Mouse (Mus musculus) forebrain, embryonic 15.5 days (tissue): Measurements from ENCODE around the gene Cabp4. TPM values are rescaled to one million over a fixed set of nuclear protein-coding genes. Genes with fewer than 3 reads are reported as not detected.

ENCODE experiments used
- ATAC-seq: fragments of 200-750 bp; cut with Nextera tagmentation; replicated peaks from 2 replicates; pipeline ENCODE4 v1.8.0; 2017; ENCODE audit warnings: mild to moderate bottlenecking, moderate TSS enrichment, moderate library complexity
- H3K27ac ChIP-seq: fragments of 300-500 bp; sonication (generic); replicated peaks from 2 replicates; pipeline ENCODE4 v1.5.1; 2015; ENCODE audit warnings: mild to moderate bottlenecking, inconsistent platforms
- H3K27me3 ChIP-seq: fragments of 300-500 bp; sonication (generic); 2 replicates; pipeline ENCODE4 v1.6.1; 2015; ENCODE audit warnings: inconsistent platforms
- H3K36me3 ChIP-seq: fragments of 300-500 bp; sonication (generic); 2 replicates; pipeline ENCODE4 v1.6.1; 2015; ENCODE audit warnings: mild to moderate bottlenecking, inconsistent platforms
- H3K4me1 ChIP-seq: fragments of 300-500 bp; sonication (generic); 2 replicates; pipeline ENCODE4 v1.6.1; 2015; ENCODE audit warnings: inconsistent platforms
- H3K4me2 ChIP-seq: fragments of 300-500 bp; sonication (generic); replicated peaks from 2 replicates; pipeline ENCODE4 v1.6.1; 2015; ENCODE audit warnings: mild to moderate bottlenecking, inconsistent platforms
- H3K4me3 ChIP-seq: fragments of 300-500 bp; sonication (generic); 2 replicates; pipeline ENCODE4 v1.5.1; 2015; ENCODE audit warnings: mild to moderate bottlenecking, inconsistent platforms
- H3K9ac ChIP-seq: fragments of 300-500 bp; sonication (generic); replicated peaks from 2 replicates; pipeline ENCODE4 v1.6.1; 2015; ENCODE audit warnings: mild to moderate bottlenecking, inconsistent platforms
- H3K9me3 ChIP-seq: fragments of 300-500 bp; sonication (generic); 2 replicates; pipeline ENCODE4 v1.6.1; 2016; ENCODE audit warnings: inconsistent platforms
- WGBS: fragments of 180-500 bp; shearing (Covaris S2); methylation state at CpG from one replicate; pipeline ENCODE4 v1.1.7; 2015; ENCODE audit warnings: mixed read lengths; 5-methylcytosine and 5-hydroxymethylcytosine counted together
- polyA plus RNA-seq: library from polyadenylated mRNA; unstranded; fragments of >200 nt; fragmentation: Nextera tagmentation; extraction: Ambion mirVana; gene quantifications from 2 replicates; pipeline ENCODE4 v1.2.1, GENCODE M21; 2015

Cabp4 gene
- polyA plus RNA-seq, 1 experiment from 2014 or later: 0.15 TPM

- Histone ChIP-seq H3K4me2 (0 out of 2 replicates have a peak overlapping the region, but pooled peaks have one; percentile 65), H3K27me3 (no peaks in the 10 kb centered on the region), H3K4me3 (no peak overlapping the region)
Observed at GRCm38 (mm10) chr19:4149764-4150461, 6.1 kb upstream of the Cabp4 start.

GRCm38 (mm10) chr19:4149283-4149682 is 5.5 kb upstream of the Cabp4 start:
- WGBS: 90% methylated on average over 11 of the region's 11 CpGs
- H3K27ac ChIP-seq: no peak overlapping the region
- no peak for ATAC-seq

More at GRCm38 (mm10) chr19:4149764-4150461, 6.1 kb upstream of the Cabp4 start:
- WGBS: 92% methylated on average over 17 of the region's 17 CpGs
- Histone ChIP-seq H3K27ac (no peak overlapping the region), H3K4me1 (peaks cover 24% of the 10 kb centered on the region), H3K9ac (no peak overlapping the region), H3K9me3 (no peaks in the 10 kb centered on the region), H3K36me3 (peaks cover 6% of the 10 kb centered on the region)
- ATAC-seq: no peak

GRCm38 (mm10) chr19:4148819-4149218 is 5.0 kb upstream of the Cabp4 start:
- peak overlapping the region; percentile 70 for H3K4me3 ChIP-seq
- no peaks in the 10 kb centered on the region for H3K9me3 ChIP-seq
- H3K27ac ChIP-seq: peak overlapping the region; percentile 53
- no peaks in the 10 kb centered on the region for H3K27me3 ChIP-seq
- H3K4me2 ChIP-seq: peak overlapping the region; percentile 65
- ATAC-seq: peak; percentile 15
- 4% methylated on average over 8 of the region's 8 CpGs for WGBS
- H3K9ac ChIP-seq: peak overlapping the region; percentile 68
- H3K36me3 ChIP-seq: peaks cover 6% of the 10 kb centered on the region
- peaks cover 24% of the 10 kb centered on the region for H3K4me1 ChIP-seq

More at GRCm38 (mm10) chr19:4149283-4149682, 5.5 kb upstream of the Cabp4 start:
- Histone ChIP-seq H3K4me1 (peaks cover 24% of the 10 kb centered on the region), H3K4me2 (peak overlapping the region; percentile 65), H3K4me3 (peak overlapping the region; percentile 70), H3K9ac (peak overlapping the region; percentile 68; the same call in 1 of the 2 replicates), H3K36me3 (peaks cover 6% of the 10 kb centered on the region), H3K27me3 (no peaks in the 10 kb centered on the region), H3K9me3 (no peaks in the 10 kb centered on the region)

GRCm38 (mm10) chr19:4148491-4148806 is 4.6 kb upstream of the Cabp4 start, which contains the start of gene Coro1b:
TSS of gene Coro1b (plus strand) at chr19:4148619.
- H3K9ac ChIP-seq: peak within 1 kb of the TSS; percentile 68
- peak within 1 kb of the TSS; percentile 53 for H3K27ac ChIP-seq
- peak within 1 kb of the TSS; percentile 70 for H3K4me3 ChIP-seq
- H3K36me3 ChIP-seq: peaks cover 6% of the 10 kb centered on the region
- peak within 1 kb of the TSS; percentile 65 for H3K4me2 ChIP-seq
- H3K4me1 ChIP-seq: peaks cover 24% of the 10 kb centered on the region
- under 1% methylated on average over 29 of the region's 33 CpGs for WGBS
- H3K27me3 ChIP-seq: no peaks in the 10 kb centered on the region
- H3K9me3 ChIP-seq: no peaks in the 10 kb centered on the region
- peak; percentile 96 for ATAC-seq

GRCm38 (mm10) chr19:4147782-4148490 is 4.1 kb upstream of the Cabp4 start:
- WGBS: 36% methylated on average over 9 of the region's 9 CpGs
- Histone ChIP-seq H3K4me3 (peak overlapping the region; percentile 70), H3K9me3 (no peaks in the 10 kb centered on the region), H3K9ac (peak overlapping the region; percentile 68), H3K4me2 (peak overlapping the region; percentile 65), H3K27me3 (no peaks in the 10 kb centered on the region), H3K36me3 (peaks cover 6% of the 10 kb centered on the region), H3K4me1 (peaks cover 24% of the 10 kb centered on the region), H3K27ac (peak overlapping the region; percentile 38)
- peak; percentile 26 for ATAC-seq

- WGBS: 54% methylated on average over 3 of the region's 3 CpGs
- ATAC-seq: no peak
- Histone ChIP-seq H3K27ac (0 out of 2 replicates have a peak overlapping the region, but pooled peaks have one; percentile 38), H3K36me3 (peaks cover 6% of the 10 kb centered on the region), H3K4me2 (no peak overlapping the region), H3K27me3 (no peaks in the 10 kb centered on the region), H3K9ac (no peak overlapping the region), H3K4me3 (no peak overlapping the region), H3K4me1 (peaks cover 24% of the 10 kb centered on the region), H3K9me3 (no peaks in the 10 kb centered on the region)
Observed at GRCm38 (mm10) chr19:4147022-4147405, 3.2 kb upstream of the Cabp4 start.

- Histone ChIP-seq H3K4me3 (no peak overlapping the region), H3K27ac (no peak overlapping the region), H3K9me3 (no peaks in the 10 kb centered on the region), H3K9ac (no peak overlapping the region), H3K4me1 (peaks cover 24% of the 10 kb centered on the region), H3K27me3 (no peaks in the 10 kb centered on the region), H3K4me2 (no peak overlapping the region), H3K36me3 (peaks cover 6% of the 10 kb centered on the region)
- ATAC-seq: no peak
- 67% methylated on average over 12 of the region's 12 CpGs for WGBS
Observed at GRCm38 (mm10) chr19:4146366-4147021, 2.7 kb upstream of the Cabp4 start.

GRCm38 (mm10) chr19:4145936-4146335 is 2.1 kb upstream of the Cabp4 start:
- no peak overlapping the region for H3K9ac ChIP-seq
- no peak overlapping the region for H3K4me3 ChIP-seq
- H3K27me3 ChIP-seq: no peaks in the 10 kb centered on the region
- 78% methylated on average over 5 of the region's 5 CpGs for WGBS
- H3K9me3 ChIP-seq: no peaks in the 10 kb centered on the region
- H3K4me2 ChIP-seq: no peak overlapping the region
- H3K36me3 ChIP-seq: peaks cover 1% of the 10 kb centered on the region
- no peak overlapping the region for H3K27ac ChIP-seq
- no peak for ATAC-seq
- peaks cover 24% of the 10 kb centered on the region for H3K4me1 ChIP-seq

- no peak overlapping the region for H3K4me2 ChIP-seq
- no peak for ATAC-seq
- H3K9ac ChIP-seq: no peak overlapping the region
- peaks cover 19% of the 10 kb centered on the region for H3K4me1 ChIP-seq
- no peaks in the 10 kb centered on the region for H3K27me3 ChIP-seq
- H3K36me3 ChIP-seq: no peaks in the 10 kb centered on the region
- no peaks in the 10 kb centered on the region for H3K9me3 ChIP-seq
- H3K27ac ChIP-seq: no peak overlapping the region
- WGBS: 86% methylated on average over 16 of the region's 16 CpGs
- no peak overlapping the region for H3K4me3 ChIP-seq
Observed at GRCm38 (mm10) chr19:4144550-4145498, 991 bp upstream of the Cabp4 start.

- H3K4me1 ChIP-seq: peaks cover 2% of the 10 kb centered on the region
- H3K9me3 ChIP-seq: no peaks in the 10 kb centered on the region
- no peak overlapping the region for H3K4me3 ChIP-seq
- H3K4me2 ChIP-seq: no peak overlapping the region
- H3K27ac ChIP-seq: no peak overlapping the region
- WGBS: 90% methylated on average over 18 of the region's 18 CpGs
- no peaks in the 10 kb centered on the region for H3K36me3 ChIP-seq
- ATAC-seq: no peak
- no peak overlapping the region for H3K9ac ChIP-seq
- no peaks in the 10 kb centered on the region for H3K27me3 ChIP-seq
Observed at GRCm38 (mm10) chr19:4142416-4143173, 1.2 kb downstream of the Cabp4 start.

GRCm38 (mm10) chr19:4140147-4140546 is 3.7 kb downstream of the Cabp4 start:
- Histone ChIP-seq H3K27me3 (no peaks in the 10 kb centered on the region), H3K9ac (no peak overlapping the region), H3K4me2 (no peak overlapping the region), H3K4me1 (no peaks in the 10 kb centered on the region), H3K4me3 (no peak overlapping the region), H3K9me3 (no peaks in the 10 kb centered on the region), H3K27ac (no peak overlapping the region), H3K36me3 (no peaks in the 10 kb centered on the region)
- WGBS: 83% methylated on average over 6 of the region's 6 CpGs
- ATAC-seq: no peak
